Mouse (Mus musculus): ENCODE data around the gene Calcoco1.

The Calcoco1 gene

GRCm38 (mm10) chr15:102736127-102736944 lies 14.4 kb upstream of the Calcoco1 start:
- peak; percentile 83 for DNase-seq

- peak; percentile 67 for DNase-seq
These were observed 13.1 kb upstream of the Calcoco1 start for GRCm38 (mm10) chr15:102735031-102735430.

GRCm38 (mm10) chr15:102733759-102734531 lies 12.0 kb upstream of the Calcoco1 start:
- DNase-seq: peak; percentile 61

- DNase-seq: peak; percentile 98
These were observed 11.3 kb upstream of the Calcoco1 start for GRCm38 (mm10) chr15:102733233-102733632.

- peak; percentile 48 for DNase-seq
These were observed 10.4 kb upstream of the Calcoco1 start for GRCm38 (mm10) chr15:102732406-102732805.

- no peak for DNase-seq
These were observed 6.0 kb upstream of the Calcoco1 start for GRCm38 (mm10) chr15:102727951-102728350.

- DNase-seq: no peak
These were observed 1.6 kb upstream of the Calcoco1 start for GRCm38 (mm10) chr15:102723358-102724135.

- no peak for DNase-seq
These were observed 538 bp upstream of the Calcoco1 start for GRCm38 (mm10) chr15:102722500-102722931.

GRCm38 (mm10) chr15:102721016-102721898 lies 721 bp downstream of the Calcoco1 start:
- no peak for DNase-seq

- no peak for DNase-seq
These were observed 5.8 kb downstream of the Calcoco1 start for GRCm38 (mm10) chr15:102716132-102716531.

GRCm38 (mm10) chr15:102707736-102708269 lies 14.2 kb downstream of the Calcoco1 start:
- no peak for DNase-seq

GRCm38 (mm10) chr15:102705923-102706503 lies 16.0 kb downstream of the Calcoco1 start:
- no peak for DNase-seq

- no peak for DNase-seq
These were observed 16.6 kb downstream of the Calcoco1 start for GRCm38 (mm10) chr15:102705226-102705894.

- DNase-seq: no peak
These were observed 17.2 kb downstream of the Calcoco1 start for GRCm38 (mm10) chr15:102704806-102705205.

GRCm38 (mm10) chr15:102702972-102703371 lies 19.0 kb downstream of the Calcoco1 start:
- DNase-seq: no peak

- peak; percentile 84 for DNase-seq
These were observed 23.8 kb downstream of the Calcoco1 start for GRCm38 (mm10) chr15:102698193-102698592.

- no peak for DNase-seq
These were observed 25.1 kb downstream of the Calcoco1 start for GRCm38 (mm10) chr15:102696899-102697298.

- DNase-seq: peak; percentile 93
These were observed 28.4 kb downstream of the Calcoco1 start for GRCm38 (mm10) chr15:102693600-102693999.

- peak; percentile 83 for DNase-seq
These were observed 29.0 kb downstream of the Calcoco1 start for GRCm38 (mm10) chr15:102692991-102693411.

GRCm38 (mm10) chr15:102692321-102692804 lies 29.6 kb downstream of the Calcoco1 start:
- DNase-seq: peak; percentile 57
